Mouse (Mus musculus): ENCODE results near the gene Schip1.

DNA sequence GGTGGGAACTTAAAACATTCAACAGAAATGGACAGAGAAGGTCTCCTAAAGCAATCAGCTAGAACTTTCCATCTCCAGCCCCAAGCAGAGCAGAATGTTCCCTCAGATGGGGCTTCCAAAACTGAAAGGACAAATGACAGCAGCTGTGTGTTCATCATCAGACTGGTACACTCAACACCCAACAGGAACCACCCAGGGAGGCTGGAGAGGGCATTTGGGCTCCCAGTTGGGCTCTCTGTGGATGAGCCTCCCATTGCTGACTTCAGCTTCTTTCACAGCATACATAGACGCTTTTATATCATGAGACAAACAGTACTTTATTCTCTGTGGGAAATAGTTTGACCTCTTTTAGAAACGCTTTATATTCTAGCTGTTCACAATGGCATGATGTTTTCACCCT lies 291.9 kb downstream of the Schip1 start:
- TF ChIP-seq POLR2A (IDR thresholded peaks at IDR 0.05; ENCODE audit: borderline replicate concordance, extremely low read depth, low read depth, low read length), result no peak
- no peak for TF ChIP-seq CTCF (IDR thresholded peaks at IDR 0.05; ENCODE audit: insufficient read depth, low read length)

Data from lung, adult 2 months (tissue).